Mouse (Mus musculus): ENCODE results near the gene Tmem204.
A peak's percentile ranks its signal among the peaks of the same experiment; 100 is the strongest.
"Not testable (repeated sequence)": the region's sequence is repeated elsewhere in the genome, so short reads cannot be mapped to it uniquely, and the experiment has no call there.

The Tmem204 gene

DNA sequence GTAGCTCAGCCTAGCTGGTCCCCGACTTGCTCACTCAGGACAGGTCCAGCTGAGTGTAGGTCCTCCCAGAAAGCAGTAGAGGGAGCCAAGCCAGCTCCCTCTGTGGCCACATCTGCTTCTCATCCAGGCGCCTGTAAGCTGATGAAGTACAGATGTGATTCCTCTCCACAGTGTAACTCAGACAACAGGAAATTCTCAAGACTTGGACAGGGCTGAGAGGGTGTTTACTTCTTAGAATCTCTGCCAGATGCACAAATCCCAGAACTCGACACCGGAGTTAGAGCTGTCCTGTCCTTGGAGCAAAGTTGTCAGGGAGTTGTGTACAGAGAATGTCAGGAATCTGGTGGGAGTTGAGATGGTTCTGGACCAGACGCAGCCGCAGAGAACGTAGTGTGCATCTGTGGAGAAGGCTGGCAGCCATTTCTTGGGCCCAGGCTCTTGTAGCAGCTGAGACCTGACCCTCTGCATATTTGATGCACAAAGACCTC, at the start of gene Tmem204:
TSS of gene Tmem204 (minus strand) at position 148 of the 488 bp plus-strand sequence.
- no peak for DNase-seq (ENCODE audit: low read depth, low spot score)

DNA sequence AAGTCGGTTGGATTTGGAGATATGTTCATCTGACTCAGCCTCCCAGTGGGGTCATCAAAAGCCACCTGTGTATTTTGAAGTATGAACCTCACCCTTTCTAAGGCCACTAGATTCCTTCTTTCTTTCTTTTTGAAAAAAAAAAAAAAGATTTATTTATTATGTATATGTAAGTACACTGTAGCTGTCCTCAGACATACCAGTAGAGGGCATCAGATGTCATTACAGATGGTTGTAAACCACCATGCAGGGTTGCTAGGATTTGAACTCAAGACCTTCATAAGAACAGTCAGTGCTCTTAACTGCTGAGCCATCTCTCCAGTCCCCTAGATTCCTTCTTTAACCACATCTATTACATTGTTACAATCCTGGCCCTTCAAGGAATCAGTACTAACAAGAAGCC, 46.7 kb upstream of the Tmem204 start:
- DNase-seq (ENCODE audit: low read depth, low spot score) = no peak

DNA sequence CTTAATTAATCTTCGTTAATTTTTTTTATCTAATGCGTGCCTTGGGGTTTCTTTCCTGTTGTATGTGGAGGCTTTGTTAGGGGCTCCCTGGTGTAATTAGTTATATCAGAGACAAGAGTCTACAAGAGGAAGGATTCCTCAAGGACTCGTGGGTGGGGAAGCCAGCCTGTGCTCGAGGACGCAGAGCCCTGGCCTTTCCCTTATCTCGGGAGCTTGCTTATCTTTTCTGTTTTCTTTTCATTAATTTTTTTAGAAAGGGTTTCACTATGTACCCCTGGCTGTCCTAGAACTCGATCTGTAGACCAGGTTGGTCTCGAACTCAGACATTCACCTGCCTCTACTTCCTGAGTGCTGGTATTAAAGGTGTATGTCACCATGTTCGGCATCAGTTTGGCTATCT, 44.3 kb upstream of the Tmem204 start:
- no peak for DNase-seq (ENCODE audit: low read depth, low spot score)

DNA sequence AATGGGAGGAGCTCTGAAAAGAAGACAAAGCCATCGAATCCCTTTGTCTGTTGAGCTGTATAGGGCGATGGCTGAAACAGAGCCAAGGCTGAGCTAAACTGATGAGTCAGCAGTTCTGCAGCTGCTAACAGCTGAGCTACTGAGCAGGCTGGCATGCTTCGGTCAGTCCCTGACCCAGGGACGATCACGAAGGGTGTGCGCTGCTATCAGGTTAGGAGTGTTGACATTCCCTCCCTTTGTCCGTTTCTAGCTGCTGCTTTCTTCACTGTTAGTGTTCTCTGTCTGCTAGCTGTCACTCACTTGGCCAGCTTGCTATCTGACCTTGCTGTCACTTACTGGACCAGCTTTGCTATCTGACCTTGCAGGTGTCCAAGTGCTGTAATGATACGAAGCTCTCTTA, 43.7 kb upstream of the Tmem204 start:
- no peak for DNase-seq (ENCODE audit: low read depth, low spot score)

DNA sequence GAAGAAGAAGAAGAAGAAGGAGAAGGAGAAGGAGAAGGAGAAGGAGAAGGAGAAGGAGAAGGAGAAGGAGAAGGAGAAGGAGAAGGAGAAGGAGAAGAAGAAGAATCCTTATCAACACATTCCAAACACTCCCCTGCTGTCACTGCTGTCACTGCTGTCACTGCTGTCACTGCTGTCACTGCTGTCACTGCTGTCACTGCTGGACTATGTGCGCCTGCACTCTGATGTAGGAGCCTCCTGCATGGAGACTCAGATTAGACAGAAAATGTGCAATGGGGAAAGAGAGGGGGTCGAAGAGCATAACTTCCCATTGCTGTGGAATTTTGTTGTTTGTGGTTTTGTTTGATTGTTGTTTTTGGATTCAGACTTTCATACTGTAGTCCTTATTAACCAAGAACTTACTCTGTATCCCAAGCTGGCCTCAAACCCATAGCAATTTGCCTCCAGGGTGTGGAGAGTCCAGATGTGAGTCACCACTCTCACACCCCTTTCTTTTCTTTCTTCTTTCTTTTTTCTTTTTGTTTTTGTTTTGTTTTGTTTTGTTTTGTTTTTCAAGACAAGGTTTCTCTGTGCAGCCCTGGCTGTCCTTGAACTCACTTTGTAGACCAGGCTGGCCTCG, 42.2 kb upstream of the Tmem204 start:
- not testable (repeated sequence) for DNase-seq (ENCODE audit: low read depth, low spot score)

DNA sequence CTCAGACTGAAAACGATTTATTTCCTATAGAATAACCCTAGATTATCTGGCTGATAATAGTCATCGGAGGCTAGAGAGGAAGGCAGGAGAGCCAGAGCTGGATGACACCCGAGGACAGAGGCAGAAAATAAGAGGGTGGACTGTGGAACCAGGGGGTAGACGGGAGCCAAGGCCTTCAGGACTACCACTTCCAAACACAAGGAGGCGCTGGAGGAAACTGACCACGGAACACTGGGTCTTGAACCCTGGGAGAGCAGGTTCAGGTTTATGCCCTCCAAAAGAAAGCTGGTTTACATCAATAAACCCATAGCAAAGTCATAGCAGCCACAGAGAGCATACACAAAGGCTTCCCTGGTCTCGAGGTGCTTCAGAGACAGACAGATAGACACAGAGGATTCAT, 40.6 kb upstream of the Tmem204 start:
- no peak for DNase-seq (ENCODE audit: low read depth, low spot score)

DNA sequence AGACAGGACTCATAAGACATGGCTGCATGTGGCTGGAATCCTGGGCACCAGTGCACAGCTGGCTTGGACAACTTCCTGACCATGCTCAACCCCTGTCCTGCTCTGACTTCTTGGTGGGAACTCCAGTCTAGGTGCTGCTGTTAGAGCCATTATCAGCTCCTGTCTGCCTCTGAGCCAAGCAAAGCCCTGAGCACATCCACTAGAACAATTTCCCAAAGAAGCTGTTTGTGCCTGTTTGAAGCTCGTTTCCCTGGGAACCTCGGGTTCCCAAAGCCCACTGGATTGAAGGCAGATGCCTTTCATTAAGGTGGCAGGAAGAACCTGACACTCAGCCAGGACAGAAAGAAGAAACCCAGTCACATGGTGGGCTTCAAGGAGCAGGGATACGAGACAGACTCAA, 37.0 kb upstream of the Tmem204 start, which contains the start of gene Ptx4:
TSS of gene Ptx4 (plus strand) at position 355 of the 400 bp plus-strand sequence.
- no peak for DNase-seq (ENCODE audit: low read depth, low spot score)

DNA sequence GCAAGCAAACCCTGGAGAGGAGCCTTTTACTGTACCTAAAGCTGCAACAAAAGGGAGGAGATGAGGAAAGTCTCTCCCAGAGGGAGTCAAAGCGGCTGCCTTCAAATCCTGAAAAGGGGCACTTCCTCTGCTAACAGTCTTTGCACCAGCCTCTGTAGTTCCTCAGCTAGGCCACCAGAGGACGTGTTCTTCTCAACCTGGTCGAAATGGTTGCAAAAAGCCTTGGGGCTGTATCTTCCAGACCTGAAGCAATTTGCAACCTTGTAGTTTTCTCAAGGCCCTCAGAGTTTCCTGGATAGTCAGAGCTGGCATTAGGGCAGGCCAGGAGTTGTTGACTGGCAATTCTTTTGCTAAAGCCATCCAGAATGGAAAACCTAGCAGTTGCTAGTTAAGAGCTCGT, 33.9 kb upstream of the Tmem204 start:
- DNase-seq (ENCODE audit: low read depth, low spot score) = no peak

DNA sequence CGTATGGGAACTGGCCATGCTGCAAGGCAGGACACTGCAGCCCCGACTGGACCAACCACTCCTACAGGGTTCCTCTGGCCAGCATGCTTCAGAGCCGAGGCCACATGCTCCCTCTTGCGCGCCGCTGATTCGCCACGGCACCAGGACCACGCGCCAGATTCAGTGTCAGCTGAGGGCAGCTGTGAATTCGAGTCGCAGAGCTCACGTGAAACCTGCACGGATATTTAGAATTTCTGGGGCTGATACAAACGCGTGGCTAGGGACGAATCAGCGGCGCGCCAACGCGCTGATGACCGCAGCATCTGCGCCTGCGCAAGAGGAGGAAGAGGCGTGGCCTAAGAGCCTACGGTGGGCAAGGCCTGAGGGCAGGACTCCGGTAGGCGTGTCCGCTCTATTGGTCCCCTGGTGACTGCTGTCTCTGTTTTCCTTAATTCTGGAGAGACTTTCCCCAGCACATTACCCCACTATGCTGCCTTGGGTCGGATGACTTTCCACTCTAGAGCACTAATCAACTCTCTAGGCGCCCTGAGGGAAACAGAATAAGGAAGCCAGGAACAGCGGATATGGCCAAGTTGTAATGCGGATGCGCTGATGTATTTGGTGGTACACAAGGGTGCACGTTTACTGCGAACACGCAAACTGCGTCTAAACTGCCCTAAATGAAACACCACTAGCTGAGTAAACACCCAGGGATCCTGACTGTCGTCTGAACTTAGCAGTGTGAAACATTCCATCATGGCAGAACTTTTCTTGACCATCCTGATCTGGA, 32.5 kb upstream of the Tmem204 start, which contains the start of gene Telo2:
TSS of gene Telo2 (minus strand) at position 304 of the 769 bp plus-strand sequence.
- DNase-seq (ENCODE audit: low read depth, low spot score) = peak; percentile 74

DNA sequence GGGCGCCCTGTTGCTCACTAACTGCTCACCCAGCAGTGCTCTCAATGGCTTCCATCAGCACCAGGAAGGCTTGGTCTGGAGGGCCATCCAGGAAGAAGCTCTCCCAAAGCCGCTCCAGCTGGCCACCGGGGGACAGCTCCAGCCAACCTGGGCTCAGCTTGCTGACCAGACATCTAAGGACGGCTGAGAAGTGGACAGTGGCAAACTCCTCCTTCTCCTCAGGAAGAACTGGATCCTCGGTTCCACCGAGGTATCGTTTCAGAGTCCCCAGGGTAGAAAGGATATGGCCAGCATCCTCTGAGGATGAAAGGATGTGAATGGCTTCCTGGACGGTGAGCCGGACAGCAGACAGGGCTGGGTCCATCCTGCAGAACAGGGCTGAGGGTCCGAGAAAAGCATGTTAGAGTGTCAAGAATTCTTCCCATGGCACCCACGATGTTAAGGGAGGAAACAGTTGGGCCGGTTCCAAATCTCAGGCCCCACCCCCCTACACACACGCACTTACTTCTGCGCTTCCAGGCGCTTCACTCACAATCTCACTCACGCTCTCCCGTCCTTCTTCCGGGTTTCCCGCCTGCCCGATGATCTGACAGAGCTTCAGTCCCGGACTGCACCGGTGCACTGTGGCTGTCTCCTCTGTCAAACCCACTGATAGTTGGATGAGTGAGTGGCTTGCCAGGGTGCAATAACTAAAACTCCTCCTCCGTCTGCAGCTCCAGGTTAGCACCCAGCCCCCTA, 31.7 kb upstream of the Tmem204 start:
- DNase-seq (ENCODE audit: low read depth, low spot score) = no peak

DNA sequence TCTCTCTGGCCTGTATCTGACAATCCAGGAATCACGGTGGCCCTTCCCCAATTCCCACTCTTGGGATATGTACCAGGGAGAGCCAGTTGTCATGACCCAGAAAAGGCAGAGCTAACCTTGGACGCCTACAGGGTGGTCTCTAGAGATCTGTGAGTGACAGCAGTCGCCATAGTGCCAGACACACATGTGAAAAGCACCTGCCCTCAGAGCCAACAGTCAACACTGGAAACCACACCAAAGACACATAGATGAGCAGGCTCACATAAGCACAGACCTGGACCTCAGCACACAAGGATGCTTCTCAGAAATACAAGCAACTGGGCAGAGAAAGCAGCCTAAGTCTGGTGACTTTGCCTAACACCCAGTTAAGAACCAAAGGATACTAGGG, 29.0 kb upstream of the Tmem204 start:
- DNase-seq (ENCODE audit: low read depth, low spot score) = no peak

DNA sequence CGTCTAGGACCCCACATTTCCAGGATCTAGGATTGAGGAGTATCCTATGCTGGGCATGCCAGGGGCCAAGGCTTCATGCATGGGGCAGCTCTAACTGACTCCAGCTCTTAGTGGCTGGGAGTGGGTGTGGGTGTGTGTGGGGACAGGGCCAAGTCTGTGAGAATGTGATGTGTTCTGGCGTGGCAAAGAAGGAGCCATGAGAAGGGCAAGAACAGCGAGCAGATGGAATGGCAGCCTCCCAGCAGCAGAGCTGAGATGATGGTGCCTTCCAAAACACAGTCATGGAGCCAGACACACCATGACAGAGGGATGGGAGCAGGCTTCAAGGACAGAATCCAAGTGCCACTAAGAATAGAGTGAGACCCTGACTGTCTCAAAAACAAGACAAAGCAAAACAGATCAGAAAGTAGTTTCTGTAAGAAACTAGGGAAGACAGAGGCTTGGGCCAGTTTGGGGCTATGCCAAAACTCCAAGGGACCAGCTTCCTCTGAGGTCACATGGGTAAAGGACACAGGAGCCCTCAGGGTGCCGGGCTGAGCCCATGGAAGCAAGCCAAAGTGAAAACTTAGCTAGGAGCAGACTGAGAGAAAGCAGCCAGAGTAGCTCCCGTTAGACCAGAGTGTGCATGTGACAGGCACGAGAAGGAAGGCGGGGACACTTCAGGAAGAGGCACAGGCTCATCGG, 28.5 kb upstream of the Tmem204 start:
- DNase-seq (ENCODE audit: low read depth, low spot score) = no peak

DNA sequence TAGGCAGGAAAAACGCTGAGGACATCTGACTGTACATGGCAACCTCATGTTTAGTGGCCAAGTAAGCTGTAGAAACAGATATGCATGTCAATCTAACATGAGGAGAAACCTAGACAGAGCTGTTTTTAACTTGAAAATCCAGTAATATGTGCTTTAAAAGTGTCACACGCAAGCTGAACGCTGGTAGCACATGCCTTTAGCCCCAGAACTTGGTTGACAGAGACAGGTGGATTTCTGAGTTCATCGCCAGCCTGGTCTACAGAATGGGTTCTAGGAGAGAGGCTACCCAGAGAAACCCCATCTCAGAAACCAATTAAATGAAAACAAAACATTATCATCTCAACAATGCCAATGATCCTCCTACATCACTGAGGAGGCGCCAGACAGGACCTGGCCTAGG, 27.8 kb upstream of the Tmem204 start:
- no peak for DNase-seq (ENCODE audit: low read depth, low spot score)

DNA sequence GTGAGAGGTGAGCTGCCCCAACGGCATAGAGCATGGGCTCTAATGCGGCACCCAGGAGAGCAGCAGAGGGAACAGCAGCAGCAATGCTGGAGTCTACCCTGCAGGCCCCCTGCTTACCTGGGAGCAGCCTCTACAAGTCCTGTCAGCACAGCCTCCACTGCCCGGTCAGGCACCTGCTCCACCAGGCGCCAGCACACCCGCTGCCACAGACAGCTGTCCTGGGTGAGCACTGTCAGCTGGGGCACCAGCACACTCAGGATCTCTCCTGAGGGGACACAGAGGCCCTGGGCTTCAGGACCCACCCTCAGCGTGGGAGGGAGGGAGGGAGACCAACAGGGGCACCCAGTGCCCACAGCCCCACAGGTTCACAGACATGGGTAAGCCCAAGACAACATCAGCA, 27.2 kb upstream of the Tmem204 start:
- DNase-seq (ENCODE audit: low read depth, low spot score) = no peak

DNA sequence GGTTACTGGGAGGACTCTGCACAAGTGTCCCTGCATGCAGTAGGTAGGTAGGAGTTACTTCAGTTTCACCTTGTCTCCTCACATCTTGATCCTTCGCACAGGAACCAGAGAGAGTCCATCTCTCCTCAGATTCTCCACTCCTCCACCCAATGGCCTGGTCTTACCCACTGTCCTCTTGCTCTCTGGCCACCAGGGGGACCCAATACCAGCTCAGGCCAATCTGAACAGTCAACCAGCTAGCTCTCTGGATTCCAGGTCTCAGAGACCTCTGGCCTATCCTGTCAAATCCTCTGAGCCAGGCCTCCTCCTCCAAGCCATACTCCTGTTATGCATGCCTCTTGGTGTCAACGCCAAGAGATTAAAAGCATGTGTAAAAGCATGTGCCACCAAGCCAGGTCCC, 26.2 kb upstream of the Tmem204 start:
- DNase-seq (ENCODE audit: low read depth, low spot score) = no peak

DNA sequence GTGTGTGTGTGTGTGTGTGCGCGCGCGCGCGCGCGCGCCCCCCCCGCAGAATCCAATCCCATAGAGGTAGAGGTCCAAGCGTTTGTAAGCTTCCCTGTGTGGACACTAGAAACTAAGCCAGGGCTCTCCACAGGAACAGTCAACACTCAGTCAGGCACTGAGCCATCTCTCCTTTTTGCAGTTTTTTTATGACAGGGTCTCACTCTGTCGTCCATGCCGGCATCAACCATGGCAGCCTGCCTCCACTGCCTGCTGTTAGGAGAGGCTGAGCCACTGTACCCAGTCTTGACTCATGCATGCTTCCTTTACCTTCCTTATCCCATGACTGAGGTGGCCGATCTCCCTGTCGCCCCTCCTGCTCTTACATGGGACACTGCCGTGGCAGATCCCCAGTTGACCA, 24.4 kb upstream of the Tmem204 start:
- DNase-seq (ENCODE audit: low read depth, low spot score) = no peak

DNA sequence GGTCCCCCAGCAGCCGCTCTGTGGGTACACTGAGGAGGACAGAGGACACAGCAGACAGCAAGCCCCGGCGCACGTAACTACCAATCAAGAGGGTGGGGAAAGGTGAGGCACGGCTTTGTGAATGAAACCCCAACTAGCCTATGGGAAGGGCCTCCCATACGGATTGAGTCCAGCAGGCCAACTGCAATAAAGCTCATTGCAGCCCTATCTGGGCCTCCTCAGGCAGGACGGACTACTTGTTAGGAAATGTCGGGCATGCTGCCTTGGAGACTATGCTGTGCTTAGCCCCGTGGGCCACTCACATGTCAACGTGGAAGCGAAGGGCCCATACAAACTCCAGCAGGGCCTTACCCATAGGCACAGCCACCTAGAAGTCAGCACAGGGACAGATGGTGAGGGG, 17.9 kb upstream of the Tmem204 start:
- DNase-seq (ENCODE audit: low read depth, low spot score) = no peak

DNA sequence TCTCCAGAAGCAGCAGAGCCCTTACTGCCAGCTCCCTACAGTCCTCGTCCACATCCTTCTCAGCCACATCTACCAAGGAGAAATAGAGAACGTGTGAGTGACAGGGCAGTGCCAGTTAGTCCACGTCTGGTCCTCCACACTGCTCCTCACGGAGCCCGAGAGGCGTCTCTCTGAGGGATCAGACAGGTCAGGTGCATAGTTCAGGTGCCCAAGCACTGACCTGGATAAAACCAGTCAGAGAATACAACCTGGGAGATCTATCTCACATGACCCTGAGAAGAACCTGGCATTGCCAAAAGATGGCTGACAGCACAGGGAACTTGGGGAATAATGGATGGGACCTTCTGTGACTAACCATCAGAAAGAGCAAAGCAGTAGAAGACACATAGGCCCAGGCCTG, 16.7 kb upstream of the Tmem204 start:
- no peak for DNase-seq (ENCODE audit: low read depth, low spot score)

DNA sequence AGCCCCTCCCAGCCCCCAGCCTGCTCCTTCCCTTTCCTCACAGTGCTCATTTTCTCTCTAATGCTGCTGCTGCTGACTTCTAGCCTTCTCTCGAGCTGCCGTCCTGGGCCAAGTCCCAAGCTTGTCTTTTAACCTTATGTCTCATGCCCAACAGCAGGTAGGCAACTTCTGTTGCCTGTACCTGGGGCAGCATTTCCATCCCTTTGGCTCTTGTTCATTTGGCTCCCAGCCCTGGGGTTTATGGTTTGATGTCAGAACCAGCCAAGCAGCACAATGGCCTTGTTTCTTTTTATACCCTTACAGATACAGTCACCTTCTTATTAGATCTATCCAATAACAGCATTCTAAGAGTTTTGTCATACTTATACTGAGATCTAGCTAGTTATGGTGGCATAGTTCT, 12.8 kb upstream of the Tmem204 start:
- no peak for DNase-seq (ENCODE audit: low read depth, low spot score)

DNA sequence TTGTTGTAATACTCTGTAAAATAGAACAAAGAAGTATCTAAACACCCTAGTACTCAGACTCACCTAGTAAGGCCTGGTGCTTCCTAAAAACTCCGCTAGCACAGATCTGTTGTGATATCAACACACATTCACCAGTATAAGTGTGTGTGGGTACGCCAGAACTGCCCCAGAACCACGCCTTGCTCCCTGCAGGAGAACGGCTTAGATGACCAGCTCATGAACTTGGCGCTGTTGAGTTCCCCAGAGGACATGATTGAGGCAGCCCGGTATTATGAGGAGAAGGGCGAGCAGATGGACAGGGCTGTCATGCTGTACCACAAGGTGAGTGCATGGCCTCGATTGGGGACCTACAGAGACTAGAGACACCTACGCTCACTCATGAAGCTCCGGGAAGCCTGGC, 7.1 kb upstream of the Tmem204 start:
- no peak for DNase-seq (ENCODE audit: low read depth, low spot score)

DNA sequence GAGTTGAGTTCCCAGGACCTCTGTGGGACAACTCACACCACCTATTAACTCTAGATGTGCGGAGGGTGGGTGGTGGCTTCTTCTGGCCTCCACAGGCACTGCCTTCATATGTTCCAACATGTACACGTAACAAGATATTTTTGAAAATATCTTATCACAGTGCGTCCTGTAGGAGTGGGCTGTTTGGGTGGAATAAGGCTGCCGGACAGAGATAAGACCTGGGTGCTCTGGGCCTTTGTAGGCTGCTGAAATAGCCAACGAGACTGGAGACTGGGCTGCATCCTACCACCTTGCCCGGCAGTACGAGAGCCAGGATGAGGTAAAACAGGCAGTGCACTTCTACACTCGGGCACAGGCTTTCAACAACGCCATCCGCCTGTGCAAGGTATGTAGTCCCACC, 5.8 kb upstream of the Tmem204 start:
- no peak for DNase-seq (ENCODE audit: low read depth, low spot score)

DNA sequence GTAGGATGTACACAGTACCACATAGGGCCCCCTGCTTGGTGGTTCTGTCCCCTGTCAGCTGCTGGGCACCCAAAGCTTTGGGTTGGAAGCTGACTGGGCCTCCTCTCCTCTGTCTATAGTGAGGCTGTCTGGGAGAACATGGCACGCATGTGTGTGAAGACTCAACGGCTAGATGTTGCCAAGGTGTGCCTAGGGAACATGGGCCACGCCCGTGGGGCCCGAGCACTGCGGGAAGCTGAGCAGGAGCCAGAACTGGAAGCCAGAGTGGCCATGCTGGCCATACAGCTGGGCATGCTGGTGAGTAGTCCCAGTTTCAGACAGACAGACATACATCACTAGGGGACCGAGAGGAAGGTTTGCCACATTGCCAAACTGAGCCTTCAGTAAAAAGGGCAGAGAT, 3.3 kb upstream of the Tmem204 start:
- DNase-seq (ENCODE audit: low read depth, low spot score) = no peak

Data from WW6 (cell line).